Mouse (Mus musculus): ENCODE measurements around the gene Cmtm2b.
"Not testable (repeated sequence)": the region's sequence is repeated elsewhere in the genome, so short reads cannot be mapped to it uniquely, and the experiment has no call there.

The Cmtm2b gene

GRCm38 (mm10) chr8:104321930-104322329, at the start of gene Cmtm2b:
Gene Cmtm2b (plus strand): TSS chr8:104322230.
- not testable (repeated sequence) for DNase-seq (ENCODE audit: low spot score)

GRCm38 (mm10) chr8:104293081-104293480, 28.9 kb upstream of the Cmtm2b start, which contains the start of gene Cmtm2a:
Gene Cmtm2a (minus strand): TSS chr8:104293181.
- DNase-seq (ENCODE audit: low spot score): not testable (repeated sequence)

GRCm38 (mm10) chr8:104294396-104294795, 27.6 kb upstream of the Cmtm2b start:
- no peak for DNase-seq (ENCODE audit: low spot score)

GRCm38 (mm10) chr8:104301577-104301976, 20.5 kb upstream of the Cmtm2b start:
- DNase-seq (ENCODE audit: low spot score): not testable (repeated sequence)

- not testable (repeated sequence) for DNase-seq (ENCODE audit: low spot score)
Measured at GRCm38 (mm10) chr8:104302536-104302935, 19.5 kb upstream of the Cmtm2b start.

GRCm38 (mm10) chr8:104304962-104305361, 17.1 kb upstream of the Cmtm2b start:
- DNase-seq (ENCODE audit: low spot score): no peak

- DNase-seq (ENCODE audit: low spot score): peak; percentile 10
Measured at GRCm38 (mm10) chr8:104308341-104308740, 13.7 kb upstream of the Cmtm2b start.

- DNase-seq (ENCODE audit: low spot score): not testable (repeated sequence)
Measured at GRCm38 (mm10) chr8:104309441-104310155, 12.4 kb upstream of the Cmtm2b start, which contains the start of the genes Gm45711 and Cmtm1. Gene Gm45711 (minus strand): TSS chr8:104310081. Gene Cmtm1 (minus strand): TSS chr8:104310145.

GRCm38 (mm10) chr8:104312023-104312422, 10.0 kb upstream of the Cmtm2b start:
- DNase-seq (ENCODE audit: low spot score): not testable (repeated sequence)

- no peak for DNase-seq (ENCODE audit: low spot score)
Measured at GRCm38 (mm10) chr8:104313311-104313710, 8.7 kb upstream of the Cmtm2b start.

GRCm38 (mm10) chr8:104321267-104321666, 763 bp upstream of the Cmtm2b start, which contains the start of gene Gm11020:
Gene Gm11020 (plus strand): TSS chr8:104321567.
- not testable (repeated sequence) for DNase-seq (ENCODE audit: low spot score)

GRCm38 (mm10) chr8:104332665-104333631, 10.9 kb downstream of the Cmtm2b start:
- no peak for DNase-seq (ENCODE audit: low spot score)

- DNase-seq (ENCODE audit: low spot score): no peak
Measured at GRCm38 (mm10) chr8:104333786-104334185, 11.8 kb downstream of the Cmtm2b start.

- no peak for DNase-seq (ENCODE audit: low spot score)
Measured at GRCm38 (mm10) chr8:104334196-104334595, 12.2 kb downstream of the Cmtm2b start.

GRCm38 (mm10) chr8:104336806-104337205, 14.8 kb downstream of the Cmtm2b start:
- DNase-seq (ENCODE audit: low spot score): no peak

- no peak for DNase-seq (ENCODE audit: low spot score)
Measured at GRCm38 (mm10) chr8:104337890-104338289, 15.9 kb downstream of the Cmtm2b start.

GRCm38 (mm10) chr8:104339229-104339982, 17.4 kb downstream of the Cmtm2b start, which contains the start of gene Cmtm3:
Gene Cmtm3 (plus strand): TSS chr8:104339410.
- DNase-seq (ENCODE audit: low spot score): no peak

GRCm38 (mm10) chr8:104339983-104340232, 17.9 kb downstream of the Cmtm2b start:
- no peak for DNase-seq (ENCODE audit: low spot score)

GRCm38 (mm10) chr8:104340233-104341105, 18.4 kb downstream of the Cmtm2b start:
- peak; percentile 85 for DNase-seq (ENCODE audit: low spot score)

- DNase-seq (ENCODE audit: low spot score): peak; percentile 68
Measured at GRCm38 (mm10) chr8:104341106-104341561, 19.1 kb downstream of the Cmtm2b start.

GRCm38 (mm10) chr8:104341678-104342077, 19.6 kb downstream of the Cmtm2b start:
- no peak for DNase-seq (ENCODE audit: low spot score)

All from yolk sac, embryonic 10.5 days (tissue).